Mouse (Mus musculus) small intestine, adult 2 months (tissue): ENCODE measurements around the gene Lsm12. TPM values are rescaled to one million over a fixed set of nuclear protein-coding genes. Genes with fewer than 3 reads are reported as not detected.
A peak's percentile ranks its signal among the peaks of the same experiment; 100 is the strongest.

Experiments used
- H3K27ac ChIP-seq: fragments of 200-500 bp; 2 replicates; pipeline ENCODE4 v1.5.1; 2012; ENCODE audit warnings: low read depth, low read length, control low read depth, inconsistent platforms; ENCODE audit not compliant: insufficient read depth
- H3K27me3 ChIP-seq: fragments of 200-500 bp; 2 replicates; pipeline ENCODE4 v1.6.1; 2012; ENCODE audit warnings: mild to moderate bottlenecking, moderate library complexity, low read length, inconsistent platforms; ENCODE audit not compliant: control insufficient read depth, insufficient read depth
- H3K36me3 ChIP-seq: fragments of 200-500 bp; 2 replicates; pipeline ENCODE4 v1.6.1; 2012; ENCODE audit warnings: mild to moderate bottlenecking, low read length, control low read depth, inconsistent platforms; ENCODE audit not compliant: control insufficient read depth, insufficient read depth
- H3K4me1 ChIP-seq: fragments of 200-500 bp; 2 replicates; pipeline ENCODE4 v1.6.1; 2012; ENCODE audit warnings: low read length, inconsistent platforms, mixed read lengths; ENCODE audit not compliant: control insufficient read depth, insufficient read depth, insufficient read length
- H3K4me3 ChIP-seq: fragments of 200-500 bp; 2 replicates; pipeline ENCODE4 v1.5.1; 2012; ENCODE audit warnings: low read depth, mild to moderate bottlenecking, control low read depth, inconsistent platforms, low read length, moderate library complexity
- CTCF ChIP-seq: fragments of 200-500 bp; IDR thresholded peaks from 2 replicates; pipeline ENCODE4 v1.5.1; 2012; ENCODE audit warnings: low read depth, mild to moderate bottlenecking, control low read depth, inconsistent platforms, low read length, moderate library complexity, mixed read lengths; ENCODE audit not compliant: insufficient replicate concordance, insufficient read length; ENCODE audit errors: extremely low read depth
- POLR2A ChIP-seq: fragments of 200-500 bp; IDR thresholded peaks from 2 replicates; pipeline ENCODE4 v1.6.1; 2012; ENCODE audit warnings: low read depth, mild to moderate bottlenecking, control low read depth, inconsistent platforms, low read length, moderate library complexity
- WGBS: fragments of 180-500 bp; shearing (Covaris S2); methylation state at CpG from one replicate; pipeline ENCODE4 v1.1.7; 2018; 5-methylcytosine and 5-hydroxymethylcytosine counted together
- polyA plus RNA-seq: library from polyadenylated mRNA; depleted of rRNA; stranded (reverse); fragments of >200 nt; gene quantifications from 2 replicates; pipeline ENCODE4 v1.2.3, GENCODE M21; 2012

Gene Lsm12
- polyA plus RNA-seq, 1 experiment = 18.7 TPM

DNA sequence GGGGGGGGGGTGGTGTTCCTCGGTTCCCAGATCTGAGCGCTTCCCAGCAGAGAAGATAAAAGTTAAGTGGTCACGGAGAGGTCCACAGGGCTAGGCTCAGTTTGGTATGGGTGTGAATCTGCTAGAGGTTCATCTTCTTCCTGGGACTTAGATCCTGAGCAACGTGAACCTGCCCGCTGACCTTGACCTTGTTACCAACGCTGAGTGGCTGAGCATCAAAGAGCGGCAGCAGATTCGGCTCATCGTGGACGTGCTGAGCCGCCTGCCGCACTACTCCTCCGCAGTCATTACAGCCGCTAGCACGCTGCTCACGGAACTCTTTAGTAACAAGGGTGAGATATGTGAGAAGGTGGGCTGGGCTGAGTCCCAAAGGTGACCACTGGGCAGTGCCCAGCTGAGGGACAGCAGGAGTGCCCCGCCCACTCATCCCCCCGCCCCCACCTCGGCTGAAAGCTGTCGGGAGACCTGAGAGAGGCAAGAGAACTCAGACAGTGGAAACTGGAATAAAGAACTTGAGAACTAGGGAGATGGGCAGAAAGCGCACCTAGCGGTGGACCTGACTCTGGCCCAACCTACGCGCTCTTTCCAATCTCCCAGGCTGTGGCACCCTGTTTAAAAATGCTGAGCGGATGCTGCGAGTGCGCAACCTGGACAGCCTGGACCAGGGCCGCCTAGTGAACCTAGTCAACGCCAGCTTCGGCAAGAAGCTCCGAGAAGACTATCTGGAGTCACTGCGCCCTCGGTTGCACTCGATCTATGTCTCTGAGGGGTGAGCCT lies 37.7 kb downstream of the Lsm12 start:
- peaks cover 18% of the 10 kb centered on the region for H3K4me1 ChIP-seq
- H3K4me3 ChIP-seq = peak overlapping the region; percentile 85
- 61% methylated on average over 34 of the region's 34 CpGs for WGBS
- no peaks in the 10 kb centered on the region; the same call in 1 of the 2 replicates for H3K27me3 ChIP-seq
- peaks cover 38% of the 10 kb centered on the region for H3K36me3 ChIP-seq
- TF ChIP-seq POLR2A = no peak
- TF ChIP-seq CTCF = no peak
- no peak overlapping the region for H3K27ac ChIP-seq

DNA sequence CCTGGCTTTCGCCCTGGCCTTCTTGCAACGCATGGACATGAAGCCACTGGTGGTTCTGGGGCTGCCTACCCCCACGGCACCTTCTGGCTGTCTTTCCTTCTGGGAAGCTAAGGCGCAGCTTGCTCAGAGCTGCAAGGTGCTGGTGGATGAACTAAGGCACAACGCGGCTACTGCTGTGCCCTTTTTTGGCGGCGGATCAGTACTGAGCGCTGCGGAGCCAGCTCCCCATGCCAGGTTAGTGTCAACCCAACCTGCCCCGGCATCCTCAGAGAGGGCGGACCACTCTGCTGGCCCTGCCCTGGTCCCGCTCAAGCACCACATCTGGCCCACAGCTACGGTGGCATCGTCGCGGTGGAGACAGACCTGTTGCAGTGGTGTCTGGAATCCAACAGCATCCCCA lies 38.6 kb downstream of the Lsm12 start:
- H3K27me3 ChIP-seq = no peaks in the 10 kb centered on the region; the same call in 1 of the 2 replicates
- H3K27ac ChIP-seq = peak overlapping the region; percentile 26
- no peak for TF ChIP-seq POLR2A
- TF ChIP-seq CTCF = no peak

DNA sequence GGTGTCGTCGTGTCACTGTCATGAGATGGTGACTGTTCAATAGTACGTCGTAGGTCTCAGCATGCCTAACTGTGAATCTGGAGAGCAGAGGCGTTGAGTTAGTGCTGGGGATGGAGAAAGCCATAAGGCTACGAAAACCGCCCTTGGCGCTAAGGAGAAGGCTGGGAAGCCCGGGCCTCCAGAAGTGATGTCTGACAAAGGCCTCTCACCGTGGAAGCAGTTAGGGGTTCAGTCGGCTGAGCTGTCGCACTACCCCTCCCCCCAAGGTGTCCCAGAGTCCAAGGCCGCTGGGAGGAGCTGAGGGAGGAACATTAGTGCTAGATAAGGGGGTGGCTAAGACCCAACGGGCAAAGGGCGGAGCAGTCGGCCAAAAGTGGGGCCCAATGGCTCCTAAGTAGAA lies 39.1 kb downstream of the Lsm12 start:
- Histone ChIP-seq H3K36me3 (peaks cover 31% of the 10 kb centered on the region), H3K27ac (peak overlapping the region; percentile 98), H3K27me3 (no peaks in the 10 kb centered on the region; the same call in 1 of the 2 replicates), H3K4me1 (peaks cover 18% of the 10 kb centered on the region), H3K4me3 (peak overlapping the region; percentile 85)
- TF ChIP-seq POLR2A (peak; percentile 80), CTCF (no peak)
- WGBS = 2% methylated on average over 16 of the region's 16 CpGs

More for the DNA sequence above, 38.6 kb downstream of the Lsm12 start:
- WGBS = 4% methylated on average over 17 of the region's 17 CpGs
- Histone ChIP-seq H3K4me3 (peak overlapping the region; percentile 85), H3K36me3 (peaks cover 34% of the 10 kb centered on the region), H3K4me1 (peaks cover 18% of the 10 kb centered on the region)

DNA sequence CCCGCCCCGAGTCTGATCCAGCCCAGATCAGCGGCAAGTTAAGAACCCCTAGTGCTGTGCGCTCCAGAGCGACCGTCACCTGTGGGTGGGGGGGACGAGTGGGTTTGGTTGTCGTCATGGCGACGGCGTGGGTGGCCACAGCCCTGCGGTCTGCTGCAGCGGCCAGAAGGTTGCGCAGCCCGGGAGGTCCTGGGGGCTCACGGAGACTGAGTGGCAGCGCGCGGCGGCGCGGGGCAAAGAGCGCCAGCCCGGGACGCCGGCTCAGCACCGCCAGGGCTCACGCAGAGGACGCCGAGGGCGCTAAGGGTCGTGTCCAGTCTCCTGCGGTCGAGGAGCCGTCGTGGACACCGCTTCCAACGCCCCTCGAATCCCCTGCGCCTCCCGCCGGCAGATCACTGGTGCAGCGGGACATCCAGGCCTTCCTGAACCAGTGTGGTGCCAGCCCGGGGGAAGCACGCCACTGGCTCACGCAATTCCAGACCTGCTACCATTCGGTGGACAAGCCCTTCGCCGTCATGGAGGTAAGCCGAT lies 39.6 kb downstream of the Lsm12 start, which contains the start of gene Nags:
TSS of gene Nags (plus strand) at position 43 of the 531 bp plus-strand sequence.
- Histone ChIP-seq H3K36me3 (peaks cover 27% of the 10 kb centered on the region), H3K4me3 (peak within 1 kb of the TSS; percentile 85), H3K27me3 (no peaks in the 10 kb centered on the region; the same call in 1 of the 2 replicates), H3K27ac (peak within 1 kb of the TSS; percentile 98), H3K4me1 (peaks cover 18% of the 10 kb centered on the region)
- TF ChIP-seq CTCF = no peak
- TF ChIP-seq POLR2A = peak; percentile 81; the same call in 1 of the 2 replicates
- 1% methylated on average over 50 of the region's 50 CpGs for WGBS

DNA sequence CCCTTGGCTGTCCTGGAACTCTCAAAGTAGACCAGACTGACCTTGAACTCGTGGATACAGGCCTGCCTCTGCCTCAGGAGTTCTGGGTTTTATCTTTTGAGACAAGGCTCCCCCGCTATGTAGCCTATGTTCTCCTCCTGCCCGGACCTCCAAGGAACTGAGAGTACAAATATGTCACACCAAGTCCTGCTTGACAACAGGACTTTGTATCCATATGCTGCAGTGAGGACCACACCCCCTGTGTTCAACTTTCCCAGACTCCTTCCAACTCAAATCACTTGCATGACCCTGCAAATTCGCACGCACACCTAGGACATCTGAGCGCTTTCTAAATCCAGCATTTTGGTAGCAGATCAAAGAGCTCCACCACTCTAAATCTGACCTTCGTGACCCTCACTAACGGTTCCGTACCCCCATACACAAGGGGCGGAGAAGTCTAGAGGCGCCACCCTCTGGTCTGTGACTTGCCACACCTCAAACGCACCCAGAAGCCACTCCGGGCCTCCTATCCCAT lies 40.1 kb downstream of the Lsm12 start:
- TF ChIP-seq CTCF = no peak
- TF ChIP-seq POLR2A = no peak
- Histone ChIP-seq H3K27me3 (no peaks in the 10 kb centered on the region; the same call in 1 of the 2 replicates), H3K4me3 (peak overlapping the region; percentile 85), H3K36me3 (peaks cover 23% of the 10 kb centered on the region), H3K27ac (peak overlapping the region; percentile 98), H3K4me1 (peaks cover 18% of the 10 kb centered on the region)
- WGBS = 14% methylated on average over 13 of the region's 13 CpGs

DNA sequence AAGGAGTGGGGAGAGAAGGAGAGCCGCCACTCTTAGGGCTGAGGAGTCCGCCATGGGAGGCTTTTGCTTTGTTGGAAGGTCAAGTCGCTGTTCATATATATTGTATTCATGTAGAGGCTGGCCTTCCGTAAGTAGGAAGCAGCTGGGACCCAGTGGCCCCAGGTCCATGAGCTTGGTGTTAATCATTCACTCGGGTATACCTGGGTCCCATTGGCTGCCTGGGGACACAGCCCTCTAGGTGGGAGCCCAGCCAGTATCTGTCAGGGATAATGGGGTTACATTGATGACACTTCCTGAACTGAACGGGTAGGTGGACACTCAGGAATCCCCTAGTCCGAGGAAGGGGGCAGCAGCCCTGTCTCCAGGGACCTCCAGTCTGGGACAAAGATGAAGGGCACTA lies 42.7 kb downstream of the Lsm12 start:
- Histone ChIP-seq H3K36me3 (peaks cover 3% of the 10 kb centered on the region), H3K27ac (peak overlapping the region; percentile 90), H3K4me1 (peaks cover 12% of the 10 kb centered on the region), H3K4me3 (peak overlapping the region; percentile 45), H3K27me3 (no peaks in the 10 kb centered on the region; the same call in 1 of the 2 replicates)
- TF ChIP-seq CTCF (no peak), POLR2A (no peak)
- 24% methylated on average over 7 of the region's 7 CpGs for WGBS

DNA sequence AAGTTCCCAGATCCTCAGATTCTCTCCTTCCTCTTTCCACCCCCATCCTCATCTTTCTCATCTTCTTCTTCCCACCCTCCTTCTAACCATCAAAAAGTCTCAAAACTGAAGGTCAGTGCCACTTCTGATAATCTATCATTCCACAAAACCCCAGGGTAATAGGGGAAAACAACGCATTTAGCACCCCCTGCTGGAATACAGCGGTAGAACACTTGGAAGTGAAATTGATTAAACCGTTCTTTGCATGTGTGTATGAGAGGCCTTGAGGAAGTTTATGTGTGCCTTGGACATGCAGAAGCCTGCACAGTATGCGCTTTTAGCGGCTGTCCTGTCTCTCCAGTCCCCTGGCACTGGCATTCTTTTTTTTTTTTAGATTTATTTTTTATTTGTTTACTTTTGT lies 44.6 kb downstream of the Lsm12 start:
- Histone ChIP-seq H3K36me3 (no peaks in the 10 kb centered on the region), H3K27me3 (no peaks in the 10 kb centered on the region), H3K27ac (no peak overlapping the region), H3K4me1 (peaks cover 9% of the 10 kb centered on the region), H3K4me3 (no peak overlapping the region)
- WGBS = 4% methylated on average over 5 of the region's 5 CpGs
- TF ChIP-seq POLR2A (no peak), CTCF (peak; percentile 46; the same call in 1 of the 2 replicates)
